Mouse (Mus musculus) testis, adult 2 months (tissue): ENCODE data around the gene Dapk2.

ENCODE experiments used
- CTCF ChIP-seq: fragments of 200-500 bp; IDR thresholded peaks from 2 replicates; pipeline ENCODE4 v1.5.1; 2012; ENCODE audit warnings: low read depth, mild to moderate bottlenecking, inconsistent platforms, low read length, moderate library complexity; ENCODE audit not compliant: control insufficient read depth, insufficient read depth, insufficient replicate concordance
- POLR2A ChIP-seq: fragments of 200-500 bp; IDR thresholded peaks from 2 replicates; pipeline ENCODE4 v1.6.1; 2012; ENCODE audit warnings: low read depth, mild to moderate bottlenecking, inconsistent platforms, low read length, moderate library complexity; ENCODE audit not compliant: control insufficient read depth

DNA sequence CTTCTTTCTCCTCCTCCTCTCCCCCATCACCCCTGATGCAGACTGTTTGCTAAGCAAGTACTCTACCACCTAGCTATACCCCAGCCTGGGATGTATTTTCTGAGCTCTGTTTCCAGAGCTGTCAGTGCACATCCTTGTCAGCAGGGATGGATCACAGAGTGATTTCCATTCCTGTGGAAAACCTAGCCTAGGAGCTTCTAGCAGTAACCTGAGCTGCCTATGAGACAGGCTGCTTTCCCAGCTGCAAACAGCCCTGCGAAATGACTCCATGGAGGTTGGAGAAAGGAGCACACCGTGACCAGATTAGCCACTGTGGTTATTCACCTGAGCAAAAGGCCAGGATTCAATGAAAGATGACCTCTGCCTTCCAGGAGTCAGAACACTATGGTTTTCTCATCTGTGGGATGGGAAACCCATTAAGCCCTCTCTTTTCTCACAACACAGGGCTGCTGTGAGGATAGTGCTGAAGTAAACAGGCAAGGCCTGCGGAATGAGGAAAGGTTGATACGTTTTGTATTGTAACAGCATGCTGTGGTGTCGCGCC lies 137.6 kb downstream of the Dapk2 start:
- TF ChIP-seq POLR2A: no peak
- TF ChIP-seq CTCF: no peak
